Mouse (Mus musculus): Measurements from ENCODE around the gene Abcc1. TPM values are rescaled to one million over a fixed set of nuclear protein-coding genes. Genes with fewer than 3 reads are reported as not detected.

Gene Abcc1
- polyA plus RNA-seq, 1 experiment = 0.06 TPM

DNA sequence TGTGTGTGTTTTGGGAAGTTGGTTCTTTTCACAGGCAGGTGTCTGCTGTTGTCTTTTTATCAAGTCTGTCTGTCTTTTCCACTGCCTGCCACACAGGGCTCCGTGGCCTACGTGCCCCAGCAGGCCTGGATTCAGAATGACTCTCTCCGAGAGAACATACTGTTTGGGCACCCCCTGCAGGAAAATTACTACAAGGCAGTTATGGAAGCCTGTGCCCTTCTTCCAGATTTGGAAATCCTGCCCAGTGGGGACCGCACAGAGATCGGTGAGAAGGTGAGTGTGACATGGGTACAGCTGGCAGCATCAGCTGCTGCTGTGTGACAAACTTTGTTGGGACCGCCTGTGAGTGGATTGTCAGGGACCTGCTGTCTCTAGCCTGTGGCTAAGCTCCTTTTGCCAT, 83.8 kb downstream of the Abcc1 start:
- Histone ChIP-seq H3K4me1 (ENCODE audit: control insufficient read depth) (no peaks in the 10 kb centered on the region; the same call in 1 of the 2 replicates), H3K36me3 (ENCODE audit: control insufficient read depth) (peaks cover 12% of the 10 kb centered on the region), H3K4me3 (replicated peaks) (no peak overlapping the region), H3K9me3 (ENCODE audit: control insufficient read depth, low read length) (no peaks in the 10 kb centered on the region), H3K27me3 (ENCODE audit: control insufficient read depth) (no peaks in the 10 kb centered on the region)
- no peak for TF ChIP-seq TAL1 (IDR thresholded peaks at IDR 0.05; ENCODE audit: low read length)

DNA sequence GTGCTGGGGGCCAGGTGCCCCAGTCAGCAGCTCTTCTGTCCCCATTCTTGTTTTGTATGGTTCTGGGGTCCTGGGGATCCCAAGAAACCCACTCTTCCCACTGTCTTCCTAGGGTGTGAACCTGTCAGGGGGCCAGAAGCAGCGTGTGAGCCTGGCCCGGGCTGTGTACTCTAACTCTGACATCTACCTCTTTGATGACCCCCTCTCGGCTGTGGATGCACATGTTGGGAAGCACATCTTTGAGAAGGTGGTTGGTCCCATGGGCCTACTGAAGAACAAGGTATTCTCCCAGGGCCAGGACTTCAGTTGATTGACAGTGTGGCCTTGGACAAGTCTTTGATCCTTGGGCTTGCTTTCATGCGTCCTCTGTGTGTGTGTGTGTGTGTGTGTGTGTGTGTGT, 86.0 kb downstream of the Abcc1 start:
- TF ChIP-seq GATA1 (IDR thresholded peaks at IDR 0.05; ENCODE audit: low read length) = no peak
- no peak for TF ChIP-seq TAL1 (IDR thresholded peaks at IDR 0.05; ENCODE audit: low read length)
- H3K4me3 ChIP-seq (replicated peaks) = no peak overlapping the region
- H3K4me1 ChIP-seq (ENCODE audit: control insufficient read depth) = peaks cover 2% of the 10 kb centered on the region; the same call in 1 of the 2 replicates
- peaks cover 12% of the 10 kb centered on the region for H3K36me3 ChIP-seq (ENCODE audit: control insufficient read depth)
- H3K9me3 ChIP-seq (ENCODE audit: control insufficient read depth, low read length) = no peaks in the 10 kb centered on the region
- no peaks in the 10 kb centered on the region for H3K27me3 ChIP-seq (ENCODE audit: control insufficient read depth)

DNA sequence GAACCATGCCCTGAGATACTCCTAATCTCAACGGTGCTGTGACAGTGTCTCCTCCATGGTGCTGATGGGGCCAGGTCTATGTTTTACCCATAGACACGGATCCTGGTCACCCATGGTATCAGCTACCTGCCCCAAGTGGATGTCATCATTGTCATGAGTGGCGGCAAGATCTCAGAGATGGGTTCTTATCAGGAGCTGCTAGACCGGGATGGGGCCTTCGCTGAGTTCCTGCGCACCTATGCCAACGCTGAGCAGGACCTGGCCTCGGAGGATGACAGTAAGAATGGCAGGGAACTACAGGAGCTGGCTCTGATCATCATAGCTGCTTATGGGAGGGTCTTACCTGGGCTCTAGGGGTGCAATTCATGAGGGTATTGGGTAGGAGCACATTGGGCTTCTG, 86.9 kb downstream of the Abcc1 start:
- TF ChIP-seq TAL1 (IDR thresholded peaks at IDR 0.05; ENCODE audit: low read length) = no peak
- TF ChIP-seq GATA1 (IDR thresholded peaks at IDR 0.05; ENCODE audit: low read length) = no peak
- Histone ChIP-seq H3K27me3 (ENCODE audit: control insufficient read depth) (no peaks in the 10 kb centered on the region), H3K9me3 (ENCODE audit: control insufficient read depth, low read length) (no peaks in the 10 kb centered on the region), H3K4me1 (ENCODE audit: control insufficient read depth) (peaks cover 2% of the 10 kb centered on the region; the same call in 1 of the 2 replicates), H3K4me3 (replicated peaks) (no peak overlapping the region), H3K36me3 (ENCODE audit: control insufficient read depth) (peaks cover 9% of the 10 kb centered on the region)

DNA sequence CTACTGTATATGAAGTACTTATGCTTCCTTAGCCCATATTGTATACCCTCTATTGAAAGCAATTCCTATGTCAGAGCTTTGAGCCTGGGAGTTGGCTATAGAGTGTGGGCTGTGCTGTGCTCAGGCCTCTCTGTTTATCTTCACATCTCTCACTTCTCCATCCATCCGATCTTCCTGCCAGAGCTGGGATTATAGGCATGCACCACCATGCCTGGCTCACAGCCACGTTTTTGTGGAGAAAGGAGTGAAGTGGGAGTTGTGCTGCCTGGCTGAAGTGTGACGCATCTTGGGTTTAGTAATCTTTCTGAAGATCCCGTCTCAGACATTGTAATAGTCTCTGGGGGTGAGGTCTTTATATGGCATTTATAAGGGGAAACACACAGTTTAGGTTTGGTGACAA, 88.5 kb downstream of the Abcc1 start:
- Histone ChIP-seq H3K4me1 (ENCODE audit: control insufficient read depth) (peaks cover 13% of the 10 kb centered on the region), H3K27me3 (ENCODE audit: control insufficient read depth) (no peaks in the 10 kb centered on the region), H3K9me3 (ENCODE audit: control insufficient read depth, low read length) (no peaks in the 10 kb centered on the region), H3K36me3 (ENCODE audit: control insufficient read depth) (peaks cover 8% of the 10 kb centered on the region), H3K4me3 (replicated peaks) (no peak overlapping the region)
- TF ChIP-seq GATA1 (IDR thresholded peaks at IDR 0.05; ENCODE audit: low read length) (no peak), TAL1 (IDR thresholded peaks at IDR 0.05; ENCODE audit: low read length) (no peak)

DNA sequence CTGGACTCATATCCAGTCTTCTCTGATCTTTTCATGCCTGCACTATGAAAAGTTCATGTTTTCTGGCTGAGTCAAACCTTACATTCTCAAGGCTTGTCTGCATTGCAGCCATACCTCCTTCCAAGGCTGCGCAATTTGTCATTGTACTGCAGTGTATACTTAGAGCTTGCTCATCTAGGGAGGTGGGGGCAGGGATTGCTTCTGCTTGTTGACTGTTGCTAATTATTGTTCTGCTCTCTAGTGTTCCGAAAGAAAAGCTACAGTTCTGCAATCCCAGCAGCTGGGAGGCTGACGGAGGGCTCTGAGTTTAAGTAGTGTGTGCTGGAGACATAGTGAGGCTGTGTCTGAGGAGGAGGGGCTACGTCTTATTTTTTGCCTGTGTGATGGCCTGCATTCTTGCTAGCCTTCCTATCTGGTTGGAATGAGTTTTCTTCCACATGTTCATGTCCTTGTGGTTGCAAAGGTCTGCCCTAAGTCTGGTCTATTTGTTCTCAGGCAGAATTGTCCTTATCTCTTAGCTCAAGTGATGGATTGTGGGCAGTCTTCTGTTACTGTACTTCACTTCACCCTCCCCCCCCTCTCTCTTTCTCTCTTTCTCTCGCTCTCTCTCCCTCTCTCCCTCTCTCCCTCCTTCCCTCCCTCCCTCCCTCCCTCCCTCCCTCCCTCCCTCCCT, 90.2 kb downstream of the Abcc1 start:
- no peaks in the 10 kb centered on the region for H3K27me3 ChIP-seq (ENCODE audit: control insufficient read depth)
- no peak for TF ChIP-seq TAL1 (IDR thresholded peaks at IDR 0.05; ENCODE audit: low read length)
- TF ChIP-seq GATA1 (IDR thresholded peaks at IDR 0.05; ENCODE audit: low read length) = no peak
- peaks cover 16% of the 10 kb centered on the region for H3K4me1 ChIP-seq (ENCODE audit: control insufficient read depth)
- peaks cover 4% of the 10 kb centered on the region for H3K36me3 ChIP-seq (ENCODE audit: control insufficient read depth)
- H3K9me3 ChIP-seq (ENCODE audit: control insufficient read depth, low read length) = no peaks in the 10 kb centered on the region
- H3K4me3 ChIP-seq (replicated peaks) = no peak overlapping the region

DNA sequence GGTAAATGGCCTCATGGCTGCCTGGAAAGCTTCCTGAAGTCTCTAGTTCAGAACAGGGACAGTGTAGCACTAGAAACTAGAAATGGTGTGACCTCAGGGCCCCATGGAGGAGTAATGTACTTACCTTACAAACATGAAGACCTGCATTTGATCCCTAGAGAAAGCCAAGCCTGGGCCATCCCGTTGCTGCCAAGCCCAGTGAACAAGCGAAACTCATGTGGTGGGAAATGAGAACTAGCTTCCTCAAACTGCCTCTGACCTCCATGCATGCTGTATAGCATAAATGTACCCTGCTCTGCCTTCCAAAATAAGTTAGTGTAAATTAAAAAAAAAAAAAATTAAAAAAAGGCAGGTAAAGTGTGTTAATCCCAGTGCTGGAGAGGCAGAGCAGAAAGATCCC, 101.2 kb downstream of the Abcc1 start:
- no peaks in the 10 kb centered on the region for H3K27me3 ChIP-seq (ENCODE audit: control insufficient read depth)
- no peaks in the 10 kb centered on the region for H3K9me3 ChIP-seq (ENCODE audit: control insufficient read depth, low read length)
- peaks cover 30% of the 10 kb centered on the region for H3K36me3 ChIP-seq (ENCODE audit: control insufficient read depth)
- no peak overlapping the region for H3K4me3 ChIP-seq (replicated peaks)
- no peak for TF ChIP-seq GATA1 (IDR thresholded peaks at IDR 0.05; ENCODE audit: low read length)
- no peaks in the 10 kb centered on the region for H3K4me1 ChIP-seq (ENCODE audit: control insufficient read depth)

DNA sequence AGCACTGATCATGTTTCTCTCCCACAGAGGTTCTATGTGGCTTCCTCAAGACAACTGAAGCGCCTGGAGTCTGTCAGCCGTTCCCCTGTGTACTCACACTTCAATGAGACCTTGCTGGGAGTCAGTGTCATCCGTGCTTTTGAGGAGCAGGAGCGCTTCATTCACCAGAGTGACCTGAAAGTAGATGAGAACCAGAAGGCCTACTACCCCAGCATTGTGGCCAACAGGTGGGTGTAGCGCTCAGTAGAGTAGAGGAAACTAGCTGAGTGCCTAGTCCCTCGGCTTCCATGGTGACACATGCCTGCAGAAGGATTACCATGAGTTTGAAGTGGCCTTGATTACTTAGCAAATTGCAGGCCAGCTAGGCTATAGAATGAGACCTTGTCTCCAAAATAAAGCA, 103.7 kb downstream of the Abcc1 start:
- H3K36me3 ChIP-seq (ENCODE audit: control insufficient read depth) = peaks cover 21% of the 10 kb centered on the region
- no peaks in the 10 kb centered on the region for H3K4me1 ChIP-seq (ENCODE audit: control insufficient read depth)
- H3K9me3 ChIP-seq (ENCODE audit: control insufficient read depth, low read length) = no peaks in the 10 kb centered on the region
- H3K4me3 ChIP-seq (replicated peaks) = no peak overlapping the region
- TF ChIP-seq GATA1 (IDR thresholded peaks at IDR 0.05; ENCODE audit: low read length) (no peak), TAL1 (IDR thresholded peaks at IDR 0.05; ENCODE audit: low read length) (no peak)
- no peaks in the 10 kb centered on the region for H3K27me3 ChIP-seq (ENCODE audit: control insufficient read depth)

DNA sequence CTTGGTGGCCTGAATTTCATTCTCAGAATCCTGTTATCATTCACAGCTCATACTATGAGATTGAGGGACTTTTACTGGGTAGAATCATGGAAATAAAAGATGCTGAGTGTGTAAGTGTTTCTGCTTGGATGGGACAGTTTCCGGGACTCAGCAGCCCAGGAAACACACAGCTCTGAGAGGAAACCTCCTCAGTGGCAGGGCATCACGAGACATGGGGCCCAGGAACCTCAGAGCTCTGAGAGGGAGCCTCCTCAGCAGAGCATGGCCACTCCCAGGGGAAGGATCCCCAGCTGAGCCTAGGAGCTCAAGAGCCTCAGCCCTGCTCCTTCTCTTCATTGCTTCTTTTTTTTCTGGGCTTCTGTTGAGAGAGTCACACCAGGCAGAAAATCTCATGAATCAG, 107.0 kb downstream of the Abcc1 start:
- Histone ChIP-seq H3K9me3 (ENCODE audit: control insufficient read depth, low read length) (no peaks in the 10 kb centered on the region), H3K4me3 (replicated peaks) (no peak overlapping the region), H3K27me3 (ENCODE audit: control insufficient read depth) (no peaks in the 10 kb centered on the region), H3K4me1 (ENCODE audit: control insufficient read depth) (no peaks in the 10 kb centered on the region), H3K36me3 (ENCODE audit: control insufficient read depth) (peaks cover 34% of the 10 kb centered on the region)
- TF ChIP-seq GATA1 (IDR thresholded peaks at IDR 0.05; ENCODE audit: low read length) (no peak), TAL1 (IDR thresholded peaks at IDR 0.05; ENCODE audit: low read length) (no peak)

DNA sequence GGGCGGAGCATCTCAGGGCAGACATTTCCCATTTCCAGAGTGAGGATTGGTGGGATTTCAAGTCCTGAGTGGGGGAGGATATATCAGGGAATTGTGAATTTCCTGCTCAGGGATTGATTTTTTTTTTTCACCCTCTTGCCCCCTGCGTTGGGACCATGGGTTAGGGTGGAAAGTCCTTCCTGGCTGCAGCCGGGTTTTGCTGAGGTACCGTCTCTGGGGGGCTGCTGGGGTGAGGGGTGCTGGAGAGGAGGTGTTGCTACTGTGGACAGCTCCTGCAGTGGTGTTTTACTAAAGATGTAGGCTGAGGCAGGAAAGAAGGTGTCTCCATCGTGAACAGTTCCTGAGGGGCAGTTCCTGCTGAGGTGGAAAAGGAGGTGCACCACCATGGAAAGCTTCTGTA, 107.5 kb downstream of the Abcc1 start:
- Histone ChIP-seq H3K4me1 (ENCODE audit: control insufficient read depth) (no peaks in the 10 kb centered on the region), H3K9me3 (ENCODE audit: control insufficient read depth, low read length) (no peaks in the 10 kb centered on the region), H3K27me3 (ENCODE audit: control insufficient read depth) (no peaks in the 10 kb centered on the region), H3K4me3 (replicated peaks) (no peak overlapping the region), H3K36me3 (ENCODE audit: control insufficient read depth) (peaks cover 37% of the 10 kb centered on the region)
- TF ChIP-seq TAL1 (IDR thresholded peaks at IDR 0.05; ENCODE audit: low read length) (no peak), GATA1 (IDR thresholded peaks at IDR 0.05; ENCODE audit: low read length) (no peak)

DNA sequence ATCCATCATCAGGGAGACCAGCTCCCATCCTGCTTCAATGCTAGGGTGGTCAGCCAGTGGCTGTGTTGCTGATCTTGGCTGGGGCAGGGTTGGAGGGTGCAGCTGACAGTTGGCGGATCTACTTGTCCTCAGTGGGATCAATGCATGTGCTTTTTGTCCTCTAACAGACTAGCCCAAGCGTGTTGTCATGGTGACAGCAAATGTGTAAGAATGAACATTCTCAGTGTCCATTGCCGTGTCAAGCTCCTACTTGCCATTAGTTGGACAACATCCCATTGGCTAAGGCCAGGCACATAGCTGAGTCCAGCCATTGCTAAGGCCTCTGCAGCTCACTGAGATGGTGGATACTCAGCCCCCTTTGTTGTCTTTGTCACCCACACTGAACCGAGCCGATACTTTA, 110.8 kb downstream of the Abcc1 start:
- H3K27me3 ChIP-seq (ENCODE audit: control insufficient read depth) = no peaks in the 10 kb centered on the region
- H3K36me3 ChIP-seq (ENCODE audit: control insufficient read depth) = peaks cover 26% of the 10 kb centered on the region
- H3K4me1 ChIP-seq (ENCODE audit: control insufficient read depth) = no peaks in the 10 kb centered on the region
- TF ChIP-seq GATA1 (IDR thresholded peaks at IDR 0.05; ENCODE audit: low read length) (no peak), TAL1 (IDR thresholded peaks at IDR 0.05; ENCODE audit: low read length) (no peak)
- H3K9me3 ChIP-seq (ENCODE audit: control insufficient read depth, low read length) = no peaks in the 10 kb centered on the region
- H3K4me3 ChIP-seq (replicated peaks) = no peak overlapping the region
